Mouse (Mus musculus): ENCODE results near the gene Car7. TPM values are rescaled to one million over a fixed set of nuclear protein-coding genes. Genes with fewer than 3 reads are reported as not detected.

The Car7 gene
- polyA plus RNA-seq, 1 experiment = 0.90 TPM

GRCm38 (mm10) chr8:104594611-104595362 is 60.3 kb downstream of the Car7 start:
- TF ChIP-seq CTCF (IDR thresholded peaks at IDR 0.05; ENCODE audit: control insufficient read depth, insufficient read depth, low read length) = no peak
- TF ChIP-seq POLR2A (IDR thresholded peaks at IDR 0.05; ENCODE audit: borderline replicate concordance, control insufficient read depth, low read depth, low read length) = no peak
- whole genome bisulfite sequencing = 91% methylated on average over 19 of the region's 19 CpGs
- no peaks in the 10 kb centered on the region for H3K4me1 ChIP-seq (ENCODE audit: control insufficient read depth, insufficient read depth, low read length)
- H3K4me3 ChIP-seq (replicated peaks; ENCODE audit: control insufficient read depth, low read depth, low read length) = no peak overlapping the region
- H3K27ac ChIP-seq (ENCODE audit: control insufficient read depth, insufficient read depth, low read depth, low read length, poor library complexity) = no peak overlapping the region

GRCm38 (mm10) chr8:104595773-104596536 is 61.5 kb downstream of the Car7 start:
- Histone ChIP-seq H3K4me3 (replicated peaks; ENCODE audit: control insufficient read depth, low read depth, low read length) (peak overlapping the region; percentile 47), H3K4me1 (ENCODE audit: control insufficient read depth, insufficient read depth, low read length) (no peaks in the 10 kb centered on the region), H3K27ac (ENCODE audit: control insufficient read depth, insufficient read depth, low read depth, low read length, poor library complexity) (no peak overlapping the region)
- TF ChIP-seq POLR2A (IDR thresholded peaks at IDR 0.05; ENCODE audit: borderline replicate concordance, control insufficient read depth, low read depth, low read length) (no peak), CTCF (IDR thresholded peaks at IDR 0.05; ENCODE audit: control insufficient read depth, insufficient read depth, low read length) (no peak)
- 30% methylated on average over 21 of the region's 21 CpGs for WGBS

GRCm38 (mm10) chr8:104597656-104598055 is 63.2 kb downstream of the Car7 start:
- Histone ChIP-seq H3K27ac (ENCODE audit: control insufficient read depth, insufficient read depth, low read depth, low read length, poor library complexity) (no peak overlapping the region), H3K4me3 (replicated peaks; ENCODE audit: control insufficient read depth, low read depth, low read length) (no peak overlapping the region), H3K4me1 (ENCODE audit: control insufficient read depth, insufficient read depth, low read length) (no peaks in the 10 kb centered on the region)
- TF ChIP-seq CTCF (IDR thresholded peaks at IDR 0.05; ENCODE audit: control insufficient read depth, insufficient read depth, low read length) (no peak), POLR2A (IDR thresholded peaks at IDR 0.05; ENCODE audit: borderline replicate concordance, control insufficient read depth, low read depth, low read length) (no peak)
- 89% methylated on average over 6 of the region's 6 CpGs for WGBS

DNA sequence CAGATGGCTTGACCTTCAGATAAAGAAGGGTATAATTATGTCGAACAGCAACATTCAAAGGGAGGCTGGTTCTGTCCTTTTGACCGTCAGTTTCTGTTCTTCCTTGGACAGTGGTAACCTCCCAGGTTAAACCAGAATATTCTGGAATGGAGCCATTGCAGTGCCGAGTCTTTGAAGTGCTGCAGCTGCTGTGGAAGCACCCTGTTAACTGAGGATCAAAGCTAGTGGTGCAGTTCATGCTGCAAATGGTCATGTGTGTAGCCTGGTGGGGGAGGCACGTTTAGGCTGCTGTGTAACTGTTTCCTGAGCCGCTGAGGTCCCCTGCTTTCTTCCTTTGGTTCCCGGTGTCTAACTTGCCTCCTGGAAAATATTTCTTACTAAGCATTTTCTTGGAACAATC is 64.0 kb downstream of the Car7 start:
- Histone ChIP-seq H3K4me1 (ENCODE audit: control insufficient read depth, insufficient read depth, low read length) (no peaks in the 10 kb centered on the region), H3K4me3 (replicated peaks; ENCODE audit: control insufficient read depth, low read depth, low read length) (no peak overlapping the region), H3K27ac (ENCODE audit: control insufficient read depth, insufficient read depth, low read depth, low read length, poor library complexity) (no peak overlapping the region)
- WGBS = 75% methylated on average over 6 of the region's 6 CpGs
- TF ChIP-seq POLR2A (IDR thresholded peaks at IDR 0.05; ENCODE audit: borderline replicate concordance, control insufficient read depth, low read depth, low read length) (no peak), CTCF (IDR thresholded peaks at IDR 0.05; ENCODE audit: control insufficient read depth, insufficient read depth, low read length) (no peak)

Other genes starting within 250 kb of the Car7 start
- not detected in 2 replicates for gene Cmtm2a, start 241.5 kb upstream of the Car7 start, polyA plus RNA-seq (2011; ENCODE audit: insufficient read depth, insufficient read length, low replicate concordance, missing spikeins)
- not detected in 2 replicates for gene Gm45711, start 224.6 kb upstream of the Car7 start, polyA plus RNA-seq (2011; ENCODE audit: insufficient read depth, insufficient read length, low replicate concordance, missing spikeins)
- 2.2 TPM in 1 of 2 replicates, not detected in the other for gene Cmtm1, start 224.5 kb upstream of the Car7 start, polyA plus RNA-seq (2011; ENCODE audit: insufficient read depth, insufficient read length, low replicate concordance, missing spikeins)
- gene Gm11020, start 213.1 kb upstream of the Car7 start, polyA plus RNA-seq (2011; ENCODE audit: insufficient read depth, insufficient read length, low replicate concordance, missing spikeins) = not detected in 2 replicates
- gene Cmtm2b, start 212.5 kb upstream of the Car7 start, polyA plus RNA-seq (2011; ENCODE audit: insufficient read depth, insufficient read length, low replicate concordance, missing spikeins) = not detected in 2 replicates
- 21.4 and 22.8 TPM in 2 replicates for gene Cmtm3, start 195.3 kb upstream of the Car7 start, polyA plus RNA-seq (2011; ENCODE audit: insufficient read depth, insufficient read length, low replicate concordance, missing spikeins)
- 0.50 and 2.4 TPM in 2 replicates for gene Cmtm4, start 138.9 kb upstream of the Car7 start, polyA plus RNA-seq (2011; ENCODE audit: insufficient read depth, insufficient read length, low replicate concordance, missing spikeins)
- 25.4 and 28.5 TPM in 2 replicates for gene Dync1li2, start 91.6 kb upstream of the Car7 start, polyA plus RNA-seq (2011; ENCODE audit: insufficient read depth, insufficient read length, low replicate concordance, missing spikeins)
- gene Terb1, start 24.8 kb upstream of the Car7 start, polyA plus RNA-seq (2011; ENCODE audit: insufficient read depth, insufficient read length, low replicate concordance, missing spikeins) = not detected in 2 replicates
- gene Nae1, start 52 bp upstream of the Car7 start, polyA plus RNA-seq (2011; ENCODE audit: insufficient read depth, insufficient read length, low replicate concordance, missing spikeins) = 20.9 and 36.7 TPM in 2 replicates
- gene Pdp2, start 56.8 kb downstream of the Car7 start, polyA plus RNA-seq (2011; ENCODE audit: insufficient read depth, insufficient read length, low replicate concordance, missing spikeins) = 2.5 and 2.6 TPM in 2 replicates
- 4.0 TPM in 1 of 2 replicates, not detected in the other for gene Cdh16, start 89.7 kb downstream of the Car7 start, polyA plus RNA-seq (2011; ENCODE audit: insufficient read depth, insufficient read length, low replicate concordance, missing spikeins)
- gene Rrad, start 96.6 kb downstream of the Car7 start, polyA plus RNA-seq (2011; ENCODE audit: insufficient read depth, insufficient read length, low replicate concordance, missing spikeins) = 1.0 and 1.4 TPM in 2 replicates
- gene Ciao2b, start 107.3 kb downstream of the Car7 start, polyA plus RNA-seq (2011; ENCODE audit: insufficient read depth, insufficient read length, low replicate concordance, missing spikeins) = 22.9 and 32.5 TPM in 2 replicates
- 1.3 and 2.5 TPM in 2 replicates for gene Ces2a, start 199.3 kb downstream of the Car7 start, polyA plus RNA-seq (2011; ENCODE audit: insufficient read depth, insufficient read length, low replicate concordance, missing spikeins)